Mouse (Mus musculus) stomach, postnatal 0 days (tissue): Measurements from ENCODE around the gene Klhdc8a.

ENCODE experiments used
- CTCF ChIP-seq: IDR thresholded peaks from 2 replicates; pipeline ENCODE4 v1.5.1; 2016; ENCODE audit warnings: antibody characterized with exemption, low read depth, mild to moderate bottlenecking, moderate library complexity
- EP300 ChIP-seq: optimal IDR thresholded peaks from 2 replicates; pipeline ENCODE3; 2016; ENCODE audit warnings: antibody characterized with exemption

DNA sequence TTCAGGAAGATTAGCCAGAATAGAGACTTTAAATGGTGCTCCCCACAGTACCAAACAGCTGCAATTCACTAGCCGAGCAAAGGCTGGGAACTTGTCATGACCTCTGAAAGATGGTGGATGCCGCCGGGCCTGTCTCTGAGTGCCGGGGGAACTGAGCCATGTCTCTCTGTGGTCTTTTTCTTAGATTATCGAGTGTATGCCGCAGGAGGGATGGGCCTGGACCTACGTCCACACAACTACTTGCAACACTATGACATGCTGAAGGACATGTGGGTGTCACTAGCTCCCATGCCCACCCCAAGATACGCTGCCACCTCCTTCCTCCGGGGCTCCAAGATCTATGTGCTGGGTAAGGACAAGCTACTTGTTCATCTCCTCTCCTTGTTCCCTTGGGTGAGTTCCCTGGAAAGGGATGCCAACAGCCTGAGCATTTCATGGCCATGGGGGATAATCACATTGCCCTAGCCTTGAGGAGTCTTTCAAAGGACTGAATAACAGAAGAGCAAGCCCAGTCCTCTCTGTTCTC lies 4.0 kb downstream of the Klhdc8a start:
- TF ChIP-seq CTCF (no peak), EP300 (no peak)
